Mouse (Mus musculus): ENCODE data around the gene Scube2. TPM values are rescaled to one million over a fixed set of nuclear protein-coding genes. Genes with fewer than 3 reads are reported as not detected.

Gene Scube2
- polyA plus RNA-seq, 1 experiment from 2014 or later: not detected

DNA sequence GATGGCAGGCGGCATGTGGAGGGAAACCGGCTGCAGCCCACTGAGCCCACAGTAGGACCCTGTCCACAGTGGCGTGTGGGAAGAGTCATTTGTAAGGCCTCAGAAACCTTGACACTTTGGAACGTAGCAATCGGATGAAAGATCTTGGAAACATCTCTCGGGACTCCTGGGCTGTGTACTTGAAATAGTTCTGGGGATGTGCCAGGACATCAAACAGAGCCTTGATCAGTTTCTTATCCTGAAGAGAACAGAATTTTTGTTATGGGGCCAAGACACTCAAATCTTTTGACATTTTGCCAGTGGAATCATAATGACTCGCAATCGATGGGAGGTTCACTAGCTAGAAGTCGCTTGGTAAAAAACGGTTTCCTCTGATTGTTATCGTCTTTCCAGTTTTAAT, 66.3 kb downstream of the Scube2 start:
- Histone ChIP-seq H3K27ac (no peak overlapping the region), H3K36me3 (ENCODE audit: inconsistent target) (no peaks in the 10 kb centered on the region), H3K79me2 (ENCODE audit: inconsistent target) (no peaks in the 10 kb centered on the region), H3K4me3 (ENCODE audit: inconsistent target) (no peak overlapping the region)
- WGBS (ENCODE audit: missing documents): 84% methylated on average over 11 of the region's 11 CpGs

- Histone ChIP-seq H3K27ac (no peak overlapping the region), H3K4me3 (ENCODE audit: inconsistent target) (no peak overlapping the region), H3K36me3 (ENCODE audit: inconsistent target) (no peaks in the 10 kb centered on the region), H3K79me2 (ENCODE audit: inconsistent target) (no peaks in the 10 kb centered on the region)
- WGBS (ENCODE audit: missing documents): 79% methylated on average over 5 of the region's 5 CpGs
Observed at GRCm38 (mm10) chr7:109795564-109795963, 69.9 kb downstream of the Scube2 start.

DNA sequence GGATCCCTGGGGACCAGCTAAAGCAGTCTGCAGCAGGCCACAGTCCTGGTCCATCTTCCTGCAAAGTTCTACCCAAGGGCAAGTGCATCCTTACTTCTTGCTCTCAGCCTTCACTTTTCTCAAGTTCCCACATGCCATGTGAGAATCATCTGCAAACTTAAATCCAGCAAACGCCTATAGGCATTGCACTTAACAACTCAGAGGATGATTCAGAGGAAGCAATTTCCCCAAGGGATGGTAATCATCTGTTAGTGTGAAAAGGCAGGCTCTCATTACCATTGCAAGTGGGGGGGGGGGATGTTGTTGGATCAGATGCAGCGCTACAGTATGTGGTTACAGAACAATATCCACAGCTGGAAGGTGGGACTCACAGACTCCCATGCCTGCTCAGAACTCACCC, 70.9 kb downstream of the Scube2 start:
- Histone ChIP-seq H3K4me3 (ENCODE audit: inconsistent target) (no peak overlapping the region), H3K36me3 (ENCODE audit: inconsistent target) (no peaks in the 10 kb centered on the region), H3K79me2 (ENCODE audit: inconsistent target) (no peaks in the 10 kb centered on the region), H3K27ac (no peak overlapping the region)
- 81% methylated on average over 2 of the region's 2 CpGs for WGBS (ENCODE audit: missing documents)

DNA sequence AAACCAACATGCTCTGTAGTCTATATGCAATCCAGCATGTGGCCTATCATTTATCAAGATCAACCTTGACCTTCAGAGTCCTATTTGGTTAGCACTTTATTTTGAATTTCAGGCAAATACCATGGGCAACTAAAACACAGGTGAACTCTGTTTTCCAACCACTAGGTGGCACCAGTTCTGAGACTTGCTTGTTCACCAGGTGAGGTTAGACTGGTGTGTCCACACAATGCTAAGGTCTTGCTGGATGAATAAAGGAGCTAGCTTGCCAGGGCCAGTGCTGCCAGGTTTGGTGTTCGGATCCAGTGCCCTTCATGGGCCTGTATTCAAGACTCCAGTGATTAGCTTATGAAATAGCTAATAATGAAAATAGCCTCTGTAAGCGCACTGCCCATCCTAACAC, 72.7 kb downstream of the Scube2 start:
- WGBS (ENCODE audit: missing documents): 75% methylated on average over 2 of the region's 2 CpGs
- Histone ChIP-seq H3K4me3 (ENCODE audit: inconsistent target) (no peak overlapping the region), H3K36me3 (ENCODE audit: inconsistent target) (no peaks in the 10 kb centered on the region), H3K27ac (no peak overlapping the region), H3K79me2 (ENCODE audit: inconsistent target) (no peaks in the 10 kb centered on the region)

DNA sequence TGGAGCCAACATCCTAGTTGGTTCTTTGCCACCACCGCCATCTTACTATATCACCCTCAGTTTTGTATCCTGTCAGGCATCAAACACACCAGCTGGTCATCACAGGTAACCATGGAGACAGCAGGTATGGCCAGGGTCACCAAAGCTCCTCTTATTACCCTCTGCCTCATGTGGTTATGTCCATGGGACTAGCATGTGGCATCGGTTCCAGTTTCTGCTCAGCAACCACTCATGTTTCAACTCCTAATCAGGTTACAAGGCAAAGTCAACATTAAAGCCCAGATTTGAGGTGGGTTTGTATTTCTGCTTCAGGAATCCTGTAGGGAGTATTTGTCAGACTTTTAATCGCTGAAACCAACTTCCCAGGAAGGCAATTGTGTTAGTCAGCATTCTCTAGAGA, 74.7 kb downstream of the Scube2 start:
- WGBS (ENCODE audit: missing documents): 83% methylated on average over 3 of the region's 3 CpGs
- Histone ChIP-seq H3K4me3 (ENCODE audit: inconsistent target) (no peak overlapping the region), H3K27ac (no peak overlapping the region), H3K36me3 (ENCODE audit: inconsistent target) (no peaks in the 10 kb centered on the region), H3K79me2 (ENCODE audit: inconsistent target) (no peaks in the 10 kb centered on the region)

DNA sequence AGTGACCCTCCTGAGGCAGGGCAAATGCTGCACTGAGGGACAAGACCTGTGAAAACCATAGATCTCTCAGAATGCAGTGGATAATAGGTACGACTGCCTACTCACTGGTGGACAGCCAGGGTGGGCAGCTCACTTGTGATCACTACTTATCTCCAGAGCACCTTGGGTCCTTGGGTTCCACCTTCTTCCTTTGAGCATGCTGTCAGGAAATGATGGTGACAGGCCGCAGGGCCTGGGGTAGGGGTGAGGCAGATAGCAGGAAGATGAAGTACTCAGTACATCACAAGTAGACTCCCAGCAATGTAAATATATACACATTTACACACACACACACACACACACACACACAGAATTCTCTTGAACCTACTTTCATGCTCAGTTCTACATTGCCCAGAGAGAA, 77.6 kb downstream of the Scube2 start:
- 31% methylated on average over 2 of the region's 2 CpGs for WGBS (ENCODE audit: missing documents)
- Histone ChIP-seq H3K79me2 (ENCODE audit: inconsistent target) (no peaks in the 10 kb centered on the region), H3K27ac (no peak overlapping the region), H3K36me3 (ENCODE audit: inconsistent target) (no peaks in the 10 kb centered on the region), H3K4me3 (ENCODE audit: inconsistent target) (no peak overlapping the region)

DNA sequence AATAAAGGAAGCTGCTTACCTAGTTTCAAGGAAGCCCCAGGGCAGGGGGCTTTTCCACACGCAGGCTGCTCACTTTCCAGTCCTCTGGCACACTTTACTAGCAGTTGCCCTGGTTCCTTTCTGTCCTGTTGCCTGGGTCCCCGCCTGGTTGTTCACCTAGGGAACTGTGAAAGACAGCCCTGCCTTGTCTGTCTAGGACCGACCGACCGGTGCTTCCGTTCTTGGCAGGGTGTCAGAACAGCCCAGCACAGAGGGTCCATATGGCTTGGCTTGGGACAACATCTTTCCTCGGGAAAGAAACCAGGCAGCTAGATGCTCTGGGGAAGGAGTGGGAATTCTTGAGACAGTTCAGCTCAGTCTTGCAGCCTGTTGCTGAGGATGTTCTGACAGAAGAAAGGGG, 82.2 kb downstream of the Scube2 start:
- no peak overlapping the region for H3K4me3 ChIP-seq (ENCODE audit: inconsistent target)
- H3K36me3 ChIP-seq (ENCODE audit: inconsistent target): no peaks in the 10 kb centered on the region
- H3K79me2 ChIP-seq (ENCODE audit: inconsistent target): no peaks in the 10 kb centered on the region
- no peak overlapping the region for H3K27ac ChIP-seq
- WGBS (ENCODE audit: missing documents): 68% methylated on average over 7 of the region's 7 CpGs

- Histone ChIP-seq H3K36me3 (ENCODE audit: inconsistent target) (no peaks in the 10 kb centered on the region), H3K27ac (no peak within 1 kb of the TSS), H3K4me3 (ENCODE audit: inconsistent target) (no peak within 1 kb of the TSS), H3K79me2 (ENCODE audit: inconsistent target) (no peaks in the 10 kb centered on the region)
- 5% methylated on average over 50 of the region's 52 CpGs for WGBS (ENCODE audit: missing documents)
Observed at GRCm38 (mm10) chr7:109781470-109782203, 83.8 kb downstream of the Scube2 start, which contains the start of gene Nrip3. Gene Nrip3, minus strand, starts transcription at chr7:109782025.

DNA sequence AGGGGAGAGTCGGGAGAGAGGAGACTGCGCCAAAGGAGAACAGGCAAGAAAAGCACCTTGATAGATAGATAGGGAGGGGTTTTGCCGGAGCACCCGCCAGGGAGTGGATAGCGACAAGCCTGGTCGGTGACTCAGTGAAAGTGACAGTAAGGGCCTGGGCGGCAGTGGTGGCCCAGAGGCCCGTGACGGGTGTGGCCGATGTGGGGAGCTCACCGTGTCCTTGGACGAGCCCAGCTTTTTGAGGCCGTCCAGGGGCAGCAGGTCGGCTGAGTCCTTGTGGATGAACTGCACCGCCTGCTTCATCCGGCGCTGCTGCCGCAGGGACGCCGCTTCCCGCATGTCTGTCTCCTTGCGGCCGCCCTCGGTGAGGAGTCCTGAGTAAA, 84.4 kb downstream of the Scube2 start:
- 1% methylated on average over 24 of the region's 24 CpGs for WGBS (ENCODE audit: missing documents)
- Histone ChIP-seq H3K4me3 (ENCODE audit: inconsistent target) (no peak overlapping the region), H3K79me2 (ENCODE audit: inconsistent target) (no peaks in the 10 kb centered on the region), H3K36me3 (ENCODE audit: inconsistent target) (no peaks in the 10 kb centered on the region), H3K27ac (no peak overlapping the region)

DNA sequence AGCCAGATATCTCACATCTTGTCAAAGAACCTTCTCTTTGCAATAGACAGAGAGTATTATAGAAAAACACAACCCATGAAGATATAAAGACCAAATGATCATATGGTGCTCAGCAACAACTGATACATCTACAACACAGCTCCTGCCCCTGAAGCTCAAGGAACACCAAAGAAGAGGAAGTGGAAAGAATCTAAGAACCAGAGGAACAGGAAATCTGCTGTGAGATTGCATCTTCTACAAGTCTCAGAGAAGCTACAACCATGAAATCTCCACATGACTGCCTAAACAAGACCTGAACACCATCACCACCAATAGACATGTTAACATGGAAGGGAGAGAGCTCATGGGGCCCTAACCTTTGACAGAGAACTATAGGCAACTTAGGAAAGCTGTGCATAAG, 93.2 kb downstream of the Scube2 start:
- H3K79me2 ChIP-seq (ENCODE audit: inconsistent target): no peaks in the 10 kb centered on the region
- no peak overlapping the region for H3K4me3 ChIP-seq (ENCODE audit: inconsistent target)
- H3K27ac ChIP-seq: no peak overlapping the region
- H3K36me3 ChIP-seq (ENCODE audit: inconsistent target): no peaks in the 10 kb centered on the region

DNA sequence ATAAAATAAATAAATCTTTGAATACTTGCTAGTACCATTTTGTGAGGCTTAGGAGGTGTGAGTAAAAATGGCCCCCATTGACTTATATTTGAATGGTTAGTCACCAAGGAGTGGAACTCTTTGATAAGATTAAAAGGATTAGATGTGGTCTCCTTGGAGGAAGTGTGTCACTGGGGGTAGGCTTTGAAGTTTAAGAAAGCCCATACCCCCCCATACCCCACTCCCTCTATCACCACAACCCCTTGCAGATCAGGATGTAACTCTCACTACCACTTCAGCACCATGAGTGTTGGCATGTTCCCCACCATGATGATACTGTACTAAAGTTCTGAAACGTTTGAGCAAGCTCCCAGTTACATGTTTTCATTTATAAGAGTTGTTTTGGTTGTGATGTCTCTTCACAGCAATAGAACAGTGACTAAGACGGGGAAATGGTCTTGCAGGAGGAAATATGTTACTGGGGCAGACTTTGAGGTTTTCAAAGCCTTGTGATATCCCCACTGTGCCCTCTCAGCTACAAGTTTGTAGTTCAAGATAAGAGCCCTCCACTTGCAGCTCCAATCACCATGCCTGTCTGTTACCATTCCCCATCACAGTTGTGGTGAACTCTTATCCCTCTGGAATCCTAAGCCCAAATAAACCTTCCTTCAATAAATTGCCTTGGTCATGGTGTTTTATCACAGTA, 96.6 kb downstream of the Scube2 start:
- 11% methylated on average over 2 of the region's 2 CpGs for WGBS (ENCODE audit: missing documents)
- H3K79me2 ChIP-seq (ENCODE audit: inconsistent target): no peaks in the 10 kb centered on the region
- no peak overlapping the region for H3K27ac ChIP-seq
- no peak overlapping the region for H3K4me3 ChIP-seq (ENCODE audit: inconsistent target)
- no peaks in the 10 kb centered on the region for H3K36me3 ChIP-seq (ENCODE audit: inconsistent target)

DNA sequence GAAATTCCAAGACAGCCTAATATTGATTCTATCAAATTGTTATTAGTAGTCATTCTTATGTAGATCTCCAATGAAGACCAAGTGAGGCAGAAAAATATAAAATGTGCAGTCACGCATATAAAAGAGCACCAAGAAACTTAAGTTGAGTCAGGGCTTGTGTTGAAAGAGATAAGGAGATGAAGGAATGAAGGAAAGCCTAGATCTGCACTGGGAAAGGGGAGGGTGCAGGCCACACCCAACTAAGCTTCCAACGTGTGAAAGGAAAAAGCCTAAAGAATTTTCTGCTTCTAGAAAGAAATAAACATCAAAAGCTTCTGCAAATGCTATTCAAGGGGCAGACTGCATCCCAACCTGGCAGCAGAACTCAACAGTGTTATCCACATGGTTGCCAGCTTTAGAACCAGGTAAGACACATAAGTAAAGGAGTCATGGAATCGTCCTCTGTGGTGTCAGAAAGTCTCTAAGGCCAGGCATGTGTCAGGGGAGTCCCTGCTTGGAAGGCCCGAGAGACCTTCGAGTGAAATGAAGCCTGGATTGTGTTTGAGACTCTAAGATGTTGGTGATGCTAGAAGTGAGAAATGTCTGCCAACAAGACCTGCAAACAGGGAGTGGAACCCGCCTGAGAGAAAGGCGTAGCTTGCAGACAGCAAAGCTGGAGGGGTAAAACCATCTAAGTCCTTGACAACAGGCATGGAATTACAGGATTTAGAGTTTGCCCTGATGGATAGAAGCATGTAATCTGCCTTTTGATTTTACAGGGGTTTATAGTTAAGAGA, 97.7 kb downstream of the Scube2 start:
- WGBS (ENCODE audit: missing documents): 83% methylated on average over 7 of the region's 7 CpGs
- H3K27ac ChIP-seq: no peak overlapping the region
- H3K79me2 ChIP-seq (ENCODE audit: inconsistent target): no peaks in the 10 kb centered on the region
- H3K4me3 ChIP-seq (ENCODE audit: inconsistent target): no peak overlapping the region
- H3K36me3 ChIP-seq (ENCODE audit: inconsistent target): no peaks in the 10 kb centered on the region

- WGBS (ENCODE audit: missing documents): 91% methylated on average over 2 of the region's 2 CpGs
- no peaks in the 10 kb centered on the region for H3K79me2 ChIP-seq (ENCODE audit: inconsistent target)
- H3K27ac ChIP-seq: no peak overlapping the region
- H3K36me3 ChIP-seq (ENCODE audit: inconsistent target): no peaks in the 10 kb centered on the region
- no peak overlapping the region for H3K4me3 ChIP-seq (ENCODE audit: inconsistent target)
Observed at GRCm38 (mm10) chr7:109764009-109764408, 101.5 kb downstream of the Scube2 start.

DNA sequence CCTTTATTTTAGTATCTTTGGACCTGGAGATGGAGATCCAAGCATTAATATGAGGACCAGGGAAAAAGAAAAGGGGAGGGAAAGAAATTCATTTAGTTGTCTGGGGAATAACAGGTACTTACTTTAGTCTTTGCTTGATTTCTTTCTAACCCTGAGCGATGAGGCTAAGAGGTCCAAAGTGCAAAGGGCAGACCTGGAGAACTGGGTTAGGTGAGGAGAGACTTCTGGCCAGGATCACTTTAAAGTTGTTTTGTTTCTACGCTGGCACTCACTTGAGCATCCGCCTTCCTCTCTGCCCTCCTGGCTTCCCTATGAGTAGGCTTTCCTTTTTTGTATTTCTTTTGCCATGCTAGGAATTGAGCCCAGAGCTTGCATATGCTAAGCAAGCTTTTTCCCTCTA, 109.2 kb downstream of the Scube2 start:
- 95% methylated on average over 3 of the region's 3 CpGs for WGBS (ENCODE audit: missing documents)
- no peak overlapping the region for H3K4me3 ChIP-seq (ENCODE audit: inconsistent target)

DNA sequence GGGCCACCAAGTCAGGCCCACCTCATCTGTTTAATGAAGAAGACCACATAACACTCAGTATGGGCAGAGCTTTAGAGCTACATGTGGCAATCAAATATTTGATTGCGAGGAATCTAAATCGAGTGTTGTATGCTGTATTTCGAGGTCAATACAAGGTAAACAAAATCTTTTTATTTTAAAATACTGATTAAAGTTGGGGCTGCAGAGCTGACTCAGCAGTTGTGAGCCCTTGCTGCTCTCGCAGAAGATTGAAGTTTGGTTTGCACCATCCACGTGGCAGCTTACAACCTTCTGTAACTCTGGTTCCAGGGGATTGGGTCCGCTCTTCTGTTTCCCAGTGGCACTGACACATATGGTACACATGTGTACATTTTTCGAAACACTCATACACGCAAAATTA, 111.4 kb downstream of the Scube2 start:
- Histone ChIP-seq H3K79me2 (ENCODE audit: inconsistent target) (peaks cover 42% of the 10 kb centered on the region), H3K36me3 (ENCODE audit: inconsistent target) (no peaks in the 10 kb centered on the region; the same call in 1 of the 2 replicates), H3K27ac (no peak overlapping the region), H3K4me3 (ENCODE audit: inconsistent target) (no peak overlapping the region)
- 96% methylated on average over 8 of the region's 8 CpGs for whole genome bisulfite sequencing (ENCODE audit: missing documents)

More for the DNA sequence above, 109.2 kb downstream of the Scube2 start:
- Histone ChIP-seq H3K36me3 (ENCODE audit: inconsistent target) (no peaks in the 10 kb centered on the region), H3K79me2 (ENCODE audit: inconsistent target) (peaks cover 19% of the 10 kb centered on the region), H3K27ac (no peak overlapping the region)
